Mouse (Mus musculus) adrenal gland, adult 18-20 months (tissue): Measurements from ENCODE around the gene Ccdc146. TPM values are rescaled to one million over a fixed set of nuclear protein-coding genes. Genes with fewer than 3 reads are reported as not detected.

Experiments
- DNase-seq, 2 experiments: peaks; one replicate each; pipeline ENCODE4 v3.0.0; 2021 to 2022; ENCODE audit warnings: low spot score in 2 of 2
- total RNA-seq, 2 experiments: library from RNA; stranded (reverse); gene quantifications; 1 replicate in 1 of 2; 2 replicates in 1 of 2; pipeline ENCODE4 v1.2.3; 2021

The Ccdc146 gene
- total RNA-seq, 2 experiments from 2014 or later, result not detected

GRCm38 (mm10) chr5:21388855-21389254 is 35.6 kb downstream of the Ccdc146 start:
- DNase-seq, result no peak

- no peak for DNase-seq
Observed at GRCm38 (mm10) chr5:21387340-21387739, 37.1 kb downstream of the Ccdc146 start.

GRCm38 (mm10) chr5:21386432-21386831 is 38.0 kb downstream of the Ccdc146 start:
- DNase-seq, result no peak

GRCm38 (mm10) chr5:21384976-21385375 is 39.5 kb downstream of the Ccdc146 start:
- DNase-seq, result no peak

- DNase-seq, result no peak
Observed at GRCm38 (mm10) chr5:21384252-21384960, 40.1 kb downstream of the Ccdc146 start.

- no peak for DNase-seq
Observed at GRCm38 (mm10) chr5:21383392-21384251, 40.9 kb downstream of the Ccdc146 start.

- no peak for DNase-seq
Observed at GRCm38 (mm10) chr5:21382678-21383077, 41.8 kb downstream of the Ccdc146 start.

- no peak for DNase-seq
Observed at GRCm38 (mm10) chr5:21381986-21382385, 42.5 kb downstream of the Ccdc146 start.

- no peak for DNase-seq
Observed at GRCm38 (mm10) chr5:21378397-21378796, 46.1 kb downstream of the Ccdc146 start.

- no peak for DNase-seq
Observed at GRCm38 (mm10) chr5:21376935-21377334, 47.5 kb downstream of the Ccdc146 start.

- DNase-seq, result no peak
Observed at GRCm38 (mm10) chr5:21373180-21373518, 51.3 kb downstream of the Ccdc146 start.

- DNase-seq, result peak; percentile 44 to 46
Observed at GRCm38 (mm10) chr5:21372493-21373179, 51.8 kb downstream of the Ccdc146 start, which contains the start of gene Fgl2. Fgl2 (plus strand) TSS chr5:21372642.

- no peak for DNase-seq
Observed at GRCm38 (mm10) chr5:21371920-21372319, 52.6 kb downstream of the Ccdc146 start.

- no peak for DNase-seq
Observed at GRCm38 (mm10) chr5:21370218-21370947, 54.1 kb downstream of the Ccdc146 start.

GRCm38 (mm10) chr5:21367514-21367913 is 57.0 kb downstream of the Ccdc146 start:
- DNase-seq, result no peak

GRCm38 (mm10) chr5:21366338-21367053 is 58.0 kb downstream of the Ccdc146 start:
- no peak for DNase-seq

GRCm38 (mm10) chr5:21363343-21363742 is 61.1 kb downstream of the Ccdc146 start:
- no peak for DNase-seq

- DNase-seq, result no peak
Observed at GRCm38 (mm10) chr5:21358648-21359047, 65.8 kb downstream of the Ccdc146 start.

- DNase-seq, result no peak
Observed at GRCm38 (mm10) chr5:21351678-21352077, 72.8 kb downstream of the Ccdc146 start.

- DNase-seq, result no peak
Observed at GRCm38 (mm10) chr5:21348366-21348765, 76.1 kb downstream of the Ccdc146 start.
